Mouse (Mus musculus): Measurements from ENCODE around the gene Bahcc1. TPM values are rescaled to one million over a fixed set of nuclear protein-coding genes. Genes with fewer than 3 reads are reported as not detected.
A peak's percentile ranks its signal among the peaks of the same experiment; 100 is the strongest.

The Bahcc1 gene
- total and polyA plus RNA-seq, 2 experiments from 2014 or later, result 9.5 to 49.8 TPM

- Histone ChIP-seq H3K9me3 (ENCODE audit: low read length) (no peaks in the 10 kb centered on the region), H3K4me1 (ENCODE audit: insufficient read depth, low read length) (peaks cover 8% of the 10 kb centered on the region), H3K4me3 (ENCODE audit: low read depth, low read length) (peak overlapping the region; percentile 86), H3K36me3 (ENCODE audit: insufficient read depth, low read length) (no peaks in the 10 kb centered on the region), H3K27me3 (ENCODE audit: insufficient read depth, low read length) (no peaks in the 10 kb centered on the region), H3K4me2 (ENCODE audit: low read depth, low read length, poor library complexity, severe bottlenecking) (peak overlapping the region; percentile 97), H3K27ac (ENCODE audit: low read depth, low read length) (peak overlapping the region; percentile 97), H3K9ac (replicated peaks; ENCODE audit: low read length, poor library complexity, severe bottlenecking) (peak overlapping the region; percentile 97)
- DNase-seq (ENCODE audit: low spot score), result peak; percentile 99
- no peak for TF ChIP-seq CTCF (IDR thresholded peaks at IDR 0.05)
- under 1% methylated on average over 58 of the region's 68 CpGs for WGBS
- peak; percentile 93 for ATAC-seq (ENCODE audit: low FRiP score)
Measured at GRCm38 (mm10) chr11:120189459-120190312, 43.1 kb upstream of the Bahcc1 start.

- WGBS, result 35% methylated on average over 14 of the region's 14 CpGs
- Histone ChIP-seq H3K27ac (ENCODE audit: low read depth, low read length) (peak overlapping the region; percentile 97), H3K4me1 (ENCODE audit: insufficient read depth, low read length) (no peaks in the 10 kb centered on the region), H3K9ac (replicated peaks; ENCODE audit: low read length, poor library complexity, severe bottlenecking) (no peak overlapping the region), H3K36me3 (ENCODE audit: insufficient read depth, low read length) (no peaks in the 10 kb centered on the region), H3K27me3 (ENCODE audit: insufficient read depth, low read length) (no peaks in the 10 kb centered on the region), H3K9me3 (ENCODE audit: low read length) (no peaks in the 10 kb centered on the region), H3K4me2 (ENCODE audit: low read depth, low read length, poor library complexity, severe bottlenecking) (peak overlapping the region; percentile 97), H3K4me3 (ENCODE audit: low read depth, low read length) (peak overlapping the region; percentile 86; the same call in 1 of the 2 replicates)
- TF ChIP-seq CTCF (IDR thresholded peaks at IDR 0.05), result no peak
- no peak for DNase-seq (ENCODE audit: low spot score)
- ATAC-seq (ENCODE audit: low FRiP score), result 0 out of 2 replicates have a peak, but pooled peaks have one; percentile 3
Measured at GRCm38 (mm10) chr11:120190526-120191412, 42.0 kb upstream of the Bahcc1 start.

GRCm38 (mm10) chr11:120198831-120199230 is 33.9 kb upstream of the Bahcc1 start:
- WGBS, result 39% methylated on average over 13 of the region's 13 CpGs
- DNase-seq (ENCODE audit: low spot score), result no peak
- ATAC-seq (ENCODE audit: low FRiP score), result no peak
- no peak for TF ChIP-seq CTCF (IDR thresholded peaks at IDR 0.05)
- H3K36me3 ChIP-seq (ENCODE audit: insufficient read depth, low read length), result no peaks in the 10 kb centered on the region
- no peaks in the 10 kb centered on the region for H3K4me1 ChIP-seq (ENCODE audit: insufficient read depth, low read length)
- no peak overlapping the region for H3K4me2 ChIP-seq (ENCODE audit: low read depth, low read length, poor library complexity, severe bottlenecking)
- H3K9me3 ChIP-seq (ENCODE audit: low read length), result no peaks in the 10 kb centered on the region
- H3K4me3 ChIP-seq (ENCODE audit: low read depth, low read length), result no peak overlapping the region
- H3K27me3 ChIP-seq (ENCODE audit: insufficient read depth, low read length), result no peaks in the 10 kb centered on the region
- H3K27ac ChIP-seq (ENCODE audit: low read depth, low read length), result no peak overlapping the region
- H3K9ac ChIP-seq (replicated peaks; ENCODE audit: low read length, poor library complexity, severe bottlenecking), result no peak overlapping the region

GRCm38 (mm10) chr11:120199766-120200165 is 33.0 kb upstream of the Bahcc1 start:
- ATAC-seq (ENCODE audit: low FRiP score) (no peak), DNase-seq (ENCODE audit: low spot score) (no peak)
- TF ChIP-seq CTCF (IDR thresholded peaks at IDR 0.05), result no peak
- no peak overlapping the region for H3K4me3 ChIP-seq (ENCODE audit: low read depth, low read length)
- H3K27me3 ChIP-seq (ENCODE audit: insufficient read depth, low read length), result no peaks in the 10 kb centered on the region
- no peaks in the 10 kb centered on the region for H3K4me1 ChIP-seq (ENCODE audit: insufficient read depth, low read length)
- no peak overlapping the region for H3K27ac ChIP-seq (ENCODE audit: low read depth, low read length)
- H3K36me3 ChIP-seq (ENCODE audit: insufficient read depth, low read length), result no peaks in the 10 kb centered on the region
- H3K4me2 ChIP-seq (ENCODE audit: low read depth, low read length, poor library complexity, severe bottlenecking), result no peak overlapping the region
- no peaks in the 10 kb centered on the region for H3K9me3 ChIP-seq (ENCODE audit: low read length)
- WGBS, result 71% methylated on average over 7 of the region's 7 CpGs
- H3K9ac ChIP-seq (replicated peaks; ENCODE audit: low read length, poor library complexity, severe bottlenecking), result no peak overlapping the region

- Histone ChIP-seq H3K36me3 (ENCODE audit: insufficient read depth, low read length) (no peaks in the 10 kb centered on the region), H3K4me3 (ENCODE audit: low read depth, low read length) (no peak overlapping the region), H3K9me3 (ENCODE audit: low read length) (no peaks in the 10 kb centered on the region), H3K4me2 (ENCODE audit: low read depth, low read length, poor library complexity, severe bottlenecking) (no peak overlapping the region), H3K27ac (ENCODE audit: low read depth, low read length) (no peak overlapping the region), H3K9ac (replicated peaks; ENCODE audit: low read length, poor library complexity, severe bottlenecking) (no peak overlapping the region), H3K27me3 (ENCODE audit: insufficient read depth, low read length) (no peaks in the 10 kb centered on the region), H3K4me1 (ENCODE audit: insufficient read depth, low read length) (no peaks in the 10 kb centered on the region)
- no peak for TF ChIP-seq CTCF (IDR thresholded peaks at IDR 0.05)
- DNase-seq (ENCODE audit: low spot score) (no peak), ATAC-seq (ENCODE audit: low FRiP score) (no peak)
- 66% methylated on average over 6 of the region's 6 CpGs for WGBS
Measured at GRCm38 (mm10) chr11:120200621-120201020, 32.1 kb upstream of the Bahcc1 start.
